22 mouse cellular contexts compared by ENCODE assay signal in the genomic region with DNA sequence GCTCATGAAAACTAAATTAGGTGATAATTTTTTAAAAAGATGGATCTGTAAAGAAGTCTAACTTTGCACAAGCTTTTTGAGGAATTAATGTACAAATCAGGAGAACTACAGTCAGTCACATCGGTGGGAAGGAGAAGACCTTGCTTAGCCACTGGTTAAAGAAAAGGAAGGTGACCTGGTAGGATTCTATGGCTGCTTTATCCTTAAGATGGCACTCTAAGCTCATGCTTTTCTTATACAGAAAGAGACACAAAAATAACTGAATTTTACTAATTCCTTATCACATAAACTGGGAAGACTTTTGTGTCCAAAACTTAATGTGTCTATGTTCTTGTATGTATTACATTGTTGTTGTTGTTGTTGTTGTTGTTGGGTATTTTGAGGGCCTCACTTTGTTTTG. TPM values are rescaled to one million over a fixed set of nuclear protein-coding genes. Genes with fewer than 3 reads are reported as not detected.
DNase-seq lines count a peak whose midpoint lies in the region; ATAC-seq and TF ChIP-seq lines count a peak whose summit lies in the region.
"Had no signal": no experiment of that assay in that cellular context is flagged by ENCODE, and none has a peak within 500 bp of the region (broad histone marks: within the 10 kb centered on the region; RNA-seq: fewer than 3 reads in every experiment).

No protein-coding gene starts in this region.

- no peak overlapping the region for H3K4me3 ChIP-seq in lung, embryonic 14.5 days (ENCODE audit: low read depth, low read length)
- H3K4me3 ChIP-seq in stomach, postnatal 0 days (ENCODE audit: low read depth, low read length): no peak overlapping the region
- H3K4me3 ChIP-seq: embryonic facial prominence, embryonic 12.5 days; erythroblast, embryonic 14.5 days; heart, embryonic 10.5 days; hindbrain, embryonic 10.5 days; neural tube, embryonic 13.5 days had no signal

- H3K36me3 ChIP-seq in lung, embryonic 14.5 days (ENCODE audit: insufficient read depth): no peaks in the 10 kb centered on the region
- H3K36me3 ChIP-seq in stomach, postnatal 0 days (ENCODE audit: control insufficient read depth, insufficient read depth, low read length): no peaks in the 10 kb centered on the region
- H3K36me3 ChIP-seq: embryonic facial prominence, embryonic 12.5 days; G1E; heart, embryonic 10.5 days; hindbrain, embryonic 10.5 days; neural tube, embryonic 13.5 days had no signal

- 67% methylated on average over 1 of the region's 1 CpGs for WGBS in lung, embryonic 14.5 days
- 75% methylated on average over 1 of the region's 1 CpGs for WGBS in stomach, postnatal 0 days

- no peaks in the 10 kb centered on the region for H3K9me3 ChIP-seq in lung, embryonic 14.5 days (ENCODE audit: low read depth, low read length)
- no peaks in the 10 kb centered on the region for H3K9me3 ChIP-seq in stomach, postnatal 0 days (ENCODE audit: control insufficient read depth, low read length)
- H3K9me3 ChIP-seq: embryonic facial prominence, embryonic 12.5 days; heart, embryonic 10.5 days; hindbrain, embryonic 10.5 days; neural tube, embryonic 13.5 days had no signal

- no peak for TF ChIP-seq EP300 in stomach, postnatal 0 days (optimal IDR thresholded peaks at IDR 0.05)

- no peak overlapping the region for H3K27ac ChIP-seq in lung, embryonic 14.5 days (ENCODE audit: low read depth)
- no peak overlapping the region for H3K27ac ChIP-seq in stomach, postnatal 0 days (replicated peaks)
- H3K27ac ChIP-seq: embryonic facial prominence, embryonic 12.5 days; heart, embryonic 10.5 days; hindbrain, embryonic 10.5 days; liver, embryonic 14.5 days; neural tube, embryonic 13.5 days had no signal

- no peak for DNase-seq in frontal cortex, postnatal 36 days (ENCODE audit: low spot score in 2 of 2)
- DNase-seq in lung, embryonic 14.5 days: peak; percentile 29
- no peak for DNase-seq in lung, postnatal 10 days
- peak; percentile 23 for DNase-seq in NIH3T3 (ENCODE audit: low read depth)
- no peak for DNase-seq in stomach, postnatal 0 days (ENCODE audit: low spot score)
- DNase-seq in urinary bladder, adult 18-20 months (ENCODE audit: low spot score in 2 of 2): no peak
- DNase-seq: adrenal gland, postnatal 25 days; cerebellum, adult 18-20 months; gastrocnemius, postnatal 36 days; lung, postnatal 36 days; right cerebral cortex, adult 18-20 months; thymus, postnatal 36 days had no signal

- ATAC-seq in frontal cortex, adult (ENCODE audit: low TSS enrichment): peak; percentile 53
- ATAC-seq in lung, embryonic 14.5 days (ENCODE audit: insufficient read depth): no peak
- ATAC-seq in stomach, postnatal 0 days (ENCODE audit: low FRiP score, low TSS enrichment): no peak
- ATAC-seq: forebrain, embryonic 14.5 days; inflammation-experienced regulatory T-cells, adult 6 months had no signal

- no peak overlapping the region for H3K9ac ChIP-seq in lung, embryonic 14.5 days
- H3K9ac ChIP-seq in stomach, postnatal 0 days (ENCODE audit: low read length): no peak overlapping the region
- H3K9ac ChIP-seq: embryonic facial prominence, embryonic 12.5 days; liver, embryonic 14.5 days; neural tube, embryonic 13.5 days had no signal

- 0 out of 2 replicates have a peak, but pooled peaks have one; percentile 3 for TF ChIP-seq CTCF in lung, embryonic 14.5 days (IDR thresholded peaks at IDR 0.05; ENCODE audit: low read depth)
- peak; percentile 48 for TF ChIP-seq CTCF in stomach, postnatal 0 days (IDR thresholded peaks at IDR 0.05; ENCODE audit: low read depth)

- H3K4me1 ChIP-seq in lung, embryonic 14.5 days (ENCODE audit: insufficient read depth): no peaks in the 10 kb centered on the region
- no peaks in the 10 kb centered on the region for H3K4me1 ChIP-seq in stomach, postnatal 0 days (replicated peaks; ENCODE audit: control insufficient read depth, insufficient read depth)
- H3K4me1 ChIP-seq: embryonic facial prominence, embryonic 12.5 days; heart, embryonic 10.5 days; hindbrain, embryonic 10.5 days; neural tube, embryonic 13.5 days had no signal

- H3K4me2 ChIP-seq in lung, embryonic 14.5 days: no peak overlapping the region
- no peak overlapping the region for H3K4me2 ChIP-seq in stomach, postnatal 0 days (replicated peaks; ENCODE audit: low read depth)
- H3K4me2 ChIP-seq: embryonic facial prominence, embryonic 12.5 days; neural tube, embryonic 13.5 days had no signal

- no peaks in the 10 kb centered on the region for H3K27me3 ChIP-seq in lung, embryonic 14.5 days (ENCODE audit: insufficient read depth, low read length)
- no peaks in the 10 kb centered on the region for H3K27me3 ChIP-seq in stomach, postnatal 0 days (ENCODE audit: control insufficient read depth, insufficient read depth, low read length)
- H3K27me3 ChIP-seq: embryonic facial prominence, embryonic 12.5 days; neural tube, embryonic 13.5 days had no signal

RNA-seq across cellular contexts. Expression of gene Smc5, which starts 25.2 kb away (rescaled TPM):
- polyA plus RNA-seq in lung, embryonic 14.5 days (2014; fragmentation: Nextera tagmentation; extraction: Ambion mirVana): 38.9 and 41.0 TPM in 2 replicates
- 7.7 and 8.3 TPM in 2 replicates for polyA plus RNA-seq in stomach, postnatal 0 days (2015; fragmentation: Nextera tagmentation; extraction: Ambion mirVana)

Comparison
In these comparisons a context has a peak if more than half of its experiments do, and no peak if none do; other contexts are left out.
1. DNase-seq: peak in lung, embryonic 14.5 days (single experiment) and NIH3T3 (single experiment); none in frontal cortex, postnatal 36 days (0 of 2), lung, postnatal 10 days (single experiment), stomach, postnatal 0 days (single experiment) and urinary bladder, adult 18-20 months (0 of 2).